Mouse (Mus musculus): ENCODE results near the gene Lyrm7. TPM values are rescaled to one million over a fixed set of nuclear protein-coding genes. Genes with fewer than 3 reads are reported as not detected.

The Lyrm7 gene
- polyA plus RNA-seq, 1 experiment: 0.15 TPM

DNA sequence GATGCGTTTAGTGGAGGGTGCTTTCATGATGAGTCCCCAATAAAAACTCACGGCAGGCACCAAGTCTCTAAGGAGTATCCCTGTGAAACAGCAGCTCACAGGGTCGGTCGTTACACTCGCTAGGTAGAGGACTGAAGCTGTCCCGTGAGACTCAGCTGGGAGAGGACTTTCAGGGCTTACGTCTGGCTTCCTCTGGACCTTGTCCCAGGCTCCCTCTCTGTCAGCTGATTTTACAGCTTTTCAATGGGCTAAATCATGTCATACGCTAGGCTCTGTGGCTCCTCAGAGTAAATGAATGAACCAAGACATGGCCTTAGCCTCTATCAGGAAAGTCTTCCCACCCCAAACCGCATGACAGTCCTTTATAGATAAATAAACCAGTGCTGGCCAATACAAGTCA, 33.9 kb upstream of the Lyrm7 start:
- H3K27ac ChIP-seq (ENCODE audit: insufficient read depth, low read depth, low read length): no peak overlapping the region
- H3K4me1 ChIP-seq (ENCODE audit: control insufficient read depth, insufficient read depth, insufficient read length, low read length): no peaks in the 10 kb centered on the region
- H3K4me3 ChIP-seq (ENCODE audit: low read depth, low read length): no peak overlapping the region
- no peaks in the 10 kb centered on the region for H3K27me3 ChIP-seq (ENCODE audit: control insufficient read depth, insufficient read depth, low read length)
- TF ChIP-seq CTCF (IDR thresholded peaks at IDR 0.05; ENCODE audit: extremely low read depth, insufficient read length, insufficient replicate concordance, low read depth, low read length) (no peak), POLR2A (IDR thresholded peaks at IDR 0.05; ENCODE audit: low read depth, low read length) (no peak)
- H3K36me3 ChIP-seq (ENCODE audit: control insufficient read depth, insufficient read depth, low read length): no peaks in the 10 kb centered on the region
- 59% methylated on average over 9 of the region's 9 CpGs for WGBS

DNA sequence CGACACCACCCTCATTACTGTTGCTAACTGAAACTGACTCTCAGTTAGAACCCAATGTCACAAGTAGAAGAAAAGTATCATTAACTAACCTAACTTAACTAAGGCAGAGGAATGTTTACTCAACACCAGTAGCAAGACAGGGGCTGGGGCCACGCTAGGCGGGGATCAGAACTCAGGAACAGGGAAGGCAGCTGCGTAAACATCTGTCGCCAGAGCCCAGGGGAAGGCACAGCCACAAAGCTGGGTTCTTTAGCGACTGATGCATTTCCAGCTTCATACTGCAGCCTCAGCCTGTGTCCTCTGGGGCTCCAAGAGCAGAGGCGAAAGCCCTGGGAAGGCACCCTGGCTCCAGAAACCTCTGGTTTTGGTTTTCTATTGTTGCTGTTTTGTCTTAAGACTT, 31.4 kb upstream of the Lyrm7 start:
- Histone ChIP-seq H3K36me3 (ENCODE audit: control insufficient read depth, insufficient read depth, low read length) (no peaks in the 10 kb centered on the region), H3K27me3 (ENCODE audit: control insufficient read depth, insufficient read depth, low read length) (no peaks in the 10 kb centered on the region), H3K4me1 (ENCODE audit: control insufficient read depth, insufficient read depth, insufficient read length, low read length) (no peaks in the 10 kb centered on the region), H3K27ac (ENCODE audit: insufficient read depth, low read depth, low read length) (no peak overlapping the region), H3K4me3 (ENCODE audit: low read depth, low read length) (no peak overlapping the region)
- WGBS: 43% methylated on average over 7 of the region's 7 CpGs
- TF ChIP-seq POLR2A (IDR thresholded peaks at IDR 0.05; ENCODE audit: low read depth, low read length): no peak
- TF ChIP-seq CTCF (IDR thresholded peaks at IDR 0.05; ENCODE audit: extremely low read depth, insufficient read length, insufficient replicate concordance, low read depth, low read length): no peak

DNA sequence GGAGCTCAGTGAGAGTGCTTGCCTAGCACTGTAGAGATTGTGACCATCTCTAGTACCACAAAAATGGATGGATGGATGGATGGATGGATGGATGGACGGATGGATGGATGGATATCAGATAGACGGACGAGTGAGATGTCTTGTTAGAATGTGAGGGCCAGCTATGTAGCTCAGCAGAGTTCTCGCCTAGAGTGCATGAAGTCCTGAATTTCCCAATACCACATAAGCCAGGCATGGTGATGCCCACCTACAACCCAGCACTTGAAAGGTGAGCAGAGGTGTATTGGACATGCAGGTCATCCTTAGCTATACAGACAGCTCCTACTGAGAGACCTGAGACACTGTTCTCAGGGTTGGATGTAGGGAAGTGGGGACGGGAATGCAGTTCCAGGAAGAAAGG, 30.6 kb upstream of the Lyrm7 start:
- no peaks in the 10 kb centered on the region for H3K27me3 ChIP-seq (ENCODE audit: control insufficient read depth, insufficient read depth, low read length)
- TF ChIP-seq CTCF (IDR thresholded peaks at IDR 0.05; ENCODE audit: extremely low read depth, insufficient read length, insufficient replicate concordance, low read depth, low read length): no peak
- no peak for TF ChIP-seq POLR2A (IDR thresholded peaks at IDR 0.05; ENCODE audit: low read depth, low read length)
- 88% methylated on average over 5 of the region's 5 CpGs for WGBS

DNA sequence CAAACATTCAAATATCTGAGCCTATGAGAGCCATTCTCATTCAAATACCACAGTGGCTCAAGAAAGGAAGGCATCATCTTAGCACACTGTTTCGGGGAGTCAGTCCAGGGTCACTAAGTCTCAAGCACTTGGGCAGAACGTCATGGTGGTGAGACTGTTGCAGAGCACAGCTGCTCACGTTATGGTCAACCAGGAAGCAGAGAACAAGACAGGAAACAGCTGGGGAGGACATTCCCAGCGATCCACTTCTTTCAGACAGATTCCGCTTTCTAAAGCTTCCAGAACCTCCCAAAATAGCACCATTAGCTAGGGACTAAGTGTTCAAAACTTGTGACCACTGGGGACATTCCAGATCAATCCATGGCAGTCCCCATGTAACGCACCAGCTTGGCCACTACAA, 27.2 kb upstream of the Lyrm7 start:
- 80% methylated on average over 6 of the region's 6 CpGs for WGBS
- no peak for TF ChIP-seq CTCF (IDR thresholded peaks at IDR 0.05; ENCODE audit: extremely low read depth, insufficient read length, insufficient replicate concordance, low read depth, low read length)
- TF ChIP-seq POLR2A (IDR thresholded peaks at IDR 0.05; ENCODE audit: low read depth, low read length): no peak
- peak overlapping the region; percentile 35 for H3K27ac ChIP-seq (ENCODE audit: insufficient read depth, low read depth, low read length)
- H3K27me3 ChIP-seq (ENCODE audit: control insufficient read depth, insufficient read depth, low read length): no peaks in the 10 kb centered on the region
- H3K36me3 ChIP-seq (ENCODE audit: control insufficient read depth, insufficient read depth, low read length): no peaks in the 10 kb centered on the region
- no peaks in the 10 kb centered on the region for H3K4me1 ChIP-seq (ENCODE audit: control insufficient read depth, insufficient read depth, insufficient read length, low read length)
- no peak overlapping the region for H3K4me3 ChIP-seq (ENCODE audit: low read depth, low read length)

More for the DNA sequence above, 30.6 kb upstream of the Lyrm7 start:
- Histone ChIP-seq H3K27ac (ENCODE audit: insufficient read depth, low read depth, low read length) (no peak overlapping the region), H3K4me1 (ENCODE audit: control insufficient read depth, insufficient read depth, insufficient read length, low read length) (no peaks in the 10 kb centered on the region), H3K36me3 (ENCODE audit: control insufficient read depth, insufficient read depth, low read length) (no peaks in the 10 kb centered on the region), H3K4me3 (ENCODE audit: low read depth, low read length) (no peak overlapping the region)

DNA sequence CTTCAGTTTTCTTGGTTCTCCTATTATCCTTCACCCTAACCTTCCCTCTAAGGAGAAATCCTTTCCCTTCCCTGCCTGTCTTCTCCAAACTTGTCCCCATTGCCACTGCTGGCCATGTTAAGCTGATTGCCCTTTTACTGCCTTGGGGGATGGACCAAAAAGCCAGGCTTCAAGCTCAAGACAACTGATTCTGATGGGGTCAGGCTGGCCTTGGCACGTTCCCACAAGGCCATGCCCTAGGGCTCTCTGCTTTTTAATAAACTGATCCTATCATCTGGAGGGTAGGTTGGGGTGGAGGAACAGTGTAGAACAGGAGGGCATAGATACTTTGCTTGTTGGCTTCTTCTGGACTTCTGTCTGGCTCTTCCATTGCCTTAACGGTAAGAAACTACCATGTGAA, 24.7 kb upstream of the Lyrm7 start:
- WGBS: 97% methylated on average over 2 of the region's 2 CpGs
- H3K27ac ChIP-seq (ENCODE audit: insufficient read depth, low read depth, low read length): peak overlapping the region; percentile 71
- TF ChIP-seq POLR2A (IDR thresholded peaks at IDR 0.05; ENCODE audit: low read depth, low read length): no peak
- no peak for TF ChIP-seq CTCF (IDR thresholded peaks at IDR 0.05; ENCODE audit: extremely low read depth, insufficient read length, insufficient replicate concordance, low read depth, low read length)
- H3K27me3 ChIP-seq (ENCODE audit: control insufficient read depth, insufficient read depth, low read length): no peaks in the 10 kb centered on the region
- no peaks in the 10 kb centered on the region for H3K4me1 ChIP-seq (ENCODE audit: control insufficient read depth, insufficient read depth, insufficient read length, low read length)
- H3K4me3 ChIP-seq (ENCODE audit: low read depth, low read length): no peak overlapping the region
- H3K36me3 ChIP-seq (ENCODE audit: control insufficient read depth, insufficient read depth, low read length): no peaks in the 10 kb centered on the region

DNA sequence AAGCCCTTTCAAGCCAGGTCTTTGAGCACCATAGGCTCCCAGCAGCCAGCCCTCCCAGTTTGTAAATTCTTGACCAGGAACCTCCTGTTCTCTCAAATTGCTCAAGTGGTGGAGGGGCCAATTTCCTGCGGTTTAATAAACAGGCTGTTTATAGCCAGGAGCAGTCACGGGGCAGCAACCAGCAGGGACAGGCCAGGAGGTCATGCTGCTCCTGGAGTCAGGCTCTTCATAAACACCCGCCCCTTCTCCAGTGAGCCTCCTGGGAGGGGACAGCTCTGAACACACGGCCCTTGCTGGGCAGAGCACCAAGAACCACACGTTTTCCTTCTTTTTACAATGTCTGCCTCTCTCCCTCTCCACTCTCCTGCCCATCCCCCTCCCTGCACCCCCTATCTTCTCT, 24.2 kb upstream of the Lyrm7 start:
- no peak for TF ChIP-seq POLR2A (IDR thresholded peaks at IDR 0.05; ENCODE audit: low read depth, low read length)
- no peak for TF ChIP-seq CTCF (IDR thresholded peaks at IDR 0.05; ENCODE audit: extremely low read depth, insufficient read length, insufficient replicate concordance, low read depth, low read length)
- no peak overlapping the region for H3K4me3 ChIP-seq (ENCODE audit: low read depth, low read length)
- H3K27ac ChIP-seq (ENCODE audit: insufficient read depth, low read depth, low read length): peak overlapping the region; percentile 74
- WGBS: 28% methylated on average over 5 of the region's 5 CpGs
- H3K4me1 ChIP-seq (ENCODE audit: control insufficient read depth, insufficient read depth, insufficient read length, low read length): no peaks in the 10 kb centered on the region
- H3K27me3 ChIP-seq (ENCODE audit: control insufficient read depth, insufficient read depth, low read length): no peaks in the 10 kb centered on the region
- no peaks in the 10 kb centered on the region for H3K36me3 ChIP-seq (ENCODE audit: control insufficient read depth, insufficient read depth, low read length)

DNA sequence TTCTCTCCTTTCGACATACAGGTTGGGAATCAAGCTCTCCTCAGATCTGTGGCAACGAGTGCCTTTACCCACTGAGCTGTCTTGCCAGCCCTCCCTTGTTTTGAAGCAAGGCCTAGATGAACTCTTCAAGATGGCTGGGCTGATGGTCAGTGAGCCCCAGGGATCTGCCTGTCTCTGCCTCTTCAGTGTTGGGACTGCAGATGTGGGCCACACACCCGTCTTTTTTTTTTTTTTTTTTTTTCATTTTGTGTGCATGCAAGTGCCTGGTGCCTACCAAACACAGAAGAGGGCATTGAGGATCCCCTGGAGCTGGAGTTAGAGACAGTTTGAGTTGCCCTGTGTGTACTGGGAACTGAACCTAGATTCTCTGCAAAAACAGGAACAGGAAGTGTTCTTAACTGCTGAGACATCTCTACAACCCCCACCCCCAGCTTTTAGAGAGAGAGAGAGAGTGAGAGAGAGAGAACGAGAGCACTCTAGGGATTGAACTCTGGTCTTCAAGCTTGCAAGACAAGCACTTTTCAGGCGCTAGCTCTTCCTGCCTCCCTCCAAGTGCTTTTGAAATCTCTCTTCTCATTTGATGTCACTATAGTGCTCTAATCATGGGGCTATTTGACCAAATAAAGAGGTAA, 23.6 kb upstream of the Lyrm7 start:
- Histone ChIP-seq H3K36me3 (ENCODE audit: control insufficient read depth, insufficient read depth, low read length) (no peaks in the 10 kb centered on the region), H3K27me3 (ENCODE audit: control insufficient read depth, insufficient read depth, low read length) (no peaks in the 10 kb centered on the region), H3K4me3 (ENCODE audit: low read depth, low read length) (no peak overlapping the region), H3K27ac (ENCODE audit: insufficient read depth, low read depth, low read length) (peak overlapping the region; percentile 74), H3K4me1 (ENCODE audit: control insufficient read depth, insufficient read depth, insufficient read length, low read length) (no peaks in the 10 kb centered on the region)
- TF ChIP-seq CTCF (IDR thresholded peaks at IDR 0.05; ENCODE audit: extremely low read depth, insufficient read length, insufficient replicate concordance, low read depth, low read length) (no peak), POLR2A (IDR thresholded peaks at IDR 0.05; ENCODE audit: low read depth, low read length) (no peak)
- WGBS: 69% methylated on average over 5 of the region's 5 CpGs
